Mouse (Mus musculus) heart, embryonic 13.5 days (tissue): ENCODE measurements around the gene Pmepa1. TPM values are rescaled to one million over a fixed set of nuclear protein-coding genes. Genes with fewer than 3 reads are reported as not detected.
A peak's percentile ranks its signal among the peaks of the same experiment; 100 is the strongest.

Experiments used
- ATAC-seq: fragments of 200-750 bp; cut with Nextera tagmentation; 2 replicates; pipeline ENCODE4 v1.8.0; 2017; ENCODE audit warnings: moderate TSS enrichment; ENCODE audit not compliant: insufficient number of reproducible peaks, low FRiP score, low TSS enrichment; ENCODE audit errors: extremely low read depth
- H3K27ac ChIP-seq: fragments of 300-500 bp; sonication (generic); replicated peaks from 2 replicates; pipeline ENCODE4 v1.5.1; 2015; ENCODE audit warnings: moderate library complexity, mild to moderate bottlenecking, inconsistent platforms
- H3K27me3 ChIP-seq: fragments of 300-500 bp; sonication (generic); replicated peaks from 2 replicates; pipeline ENCODE4 v1.6.1; 2015; ENCODE audit warnings: mild to moderate bottlenecking, inconsistent platforms
- H3K36me3 ChIP-seq: fragments of 300-500 bp; sonication (generic); 2 replicates; pipeline ENCODE4 v1.6.1; 2015; ENCODE audit warnings: mild to moderate bottlenecking, inconsistent platforms
- H3K4me1 ChIP-seq: fragments of 300-500 bp; sonication (generic); 2 replicates; pipeline ENCODE4 v1.6.1; 2015; ENCODE audit warnings: inconsistent platforms
- H3K4me2 ChIP-seq: fragments of 300-500 bp; sonication (generic); 2 replicates; pipeline ENCODE4 v1.6.1; 2015; ENCODE audit warnings: inconsistent platforms, mild to moderate bottlenecking, moderate library complexity
- H3K4me3 ChIP-seq: fragments of 300-500 bp; sonication (generic); 2 replicates; pipeline ENCODE4 v1.5.1; 2015; ENCODE audit warnings: moderate library complexity, mild to moderate bottlenecking, inconsistent platforms
- H3K9ac ChIP-seq: fragments of 300-500 bp; sonication (generic); 2 replicates; pipeline ENCODE4 v1.6.1; 2015; ENCODE audit warnings: inconsistent platforms, mild to moderate bottlenecking, moderate library complexity
- H3K9me3 ChIP-seq: fragments of 300-500 bp; sonication (generic); 2 replicates; pipeline ENCODE4 v1.6.1; 2016; ENCODE audit warnings: inconsistent platforms
- WGBS: fragments of 180-500 bp; shearing (Covaris S2); methylation state at CpG from one replicate; pipeline ENCODE4 v1.1.7; 2015; ENCODE audit warnings: mixed read lengths; 5-methylcytosine and 5-hydroxymethylcytosine counted together
- polyA plus RNA-seq: library from polyadenylated mRNA; unstranded; fragments of >200 nt; fragmentation: Nextera tagmentation; extraction: Ambion mirVana; gene quantifications from 2 replicates; pipeline ENCODE4 v1.2.1, GENCODE M21; 2015

Gene Pmepa1
- polyA plus RNA-seq, 1 experiment from 2014 or later: 3.4 TPM

DNA sequence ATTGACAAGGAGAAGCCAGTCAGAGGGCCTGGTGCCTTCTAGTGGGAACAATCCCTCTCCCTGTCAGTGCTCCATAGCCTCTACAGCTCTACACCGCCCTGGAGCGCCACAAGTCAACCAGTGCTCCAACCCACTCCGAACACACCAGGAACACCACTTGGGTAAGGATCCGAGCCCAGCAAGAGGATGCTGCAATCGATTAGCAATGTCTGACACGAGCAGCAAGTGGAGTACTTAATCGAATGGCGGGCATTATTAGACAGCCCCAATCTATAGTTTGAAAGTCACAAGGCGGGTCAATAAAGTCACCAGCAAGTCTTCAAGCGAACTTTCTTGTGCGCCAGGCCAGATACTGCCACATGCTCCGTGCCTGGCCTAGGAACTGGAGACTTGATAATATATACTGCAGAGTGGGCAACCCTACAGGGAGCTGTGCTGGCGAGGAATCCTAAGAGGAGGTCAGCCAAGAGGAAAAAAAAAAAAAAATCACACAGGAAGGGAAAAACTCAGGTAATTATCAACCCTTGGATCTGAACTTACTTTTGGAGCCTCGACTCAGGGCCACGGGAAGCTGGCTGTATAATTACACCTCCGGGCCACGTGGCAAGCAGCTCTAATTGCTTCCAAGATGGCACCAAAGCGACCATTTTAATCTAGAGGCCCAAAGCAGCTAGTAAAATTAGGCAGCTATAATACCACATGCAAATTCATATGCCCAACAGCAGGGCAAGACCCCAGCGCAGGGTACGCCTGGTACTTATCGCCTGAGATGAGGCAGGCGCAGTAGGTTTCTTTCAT is 10.7 kb downstream of the Pmepa1 start:
- Histone ChIP-seq H3K4me1 (peaks cover 97% of the 10 kb centered on the region), H3K27ac (no peak overlapping the region), H3K9ac (no peak overlapping the region), H3K4me2 (no peak overlapping the region), H3K36me3 (no peaks in the 10 kb centered on the region; the same call in 1 of the 2 replicates), H3K4me3 (no peak overlapping the region), H3K9me3 (no peaks in the 10 kb centered on the region), H3K27me3 (no peaks in the 10 kb centered on the region)
- 83% methylated on average over 22 of the region's 22 CpGs for WGBS
- no peak for ATAC-seq

DNA sequence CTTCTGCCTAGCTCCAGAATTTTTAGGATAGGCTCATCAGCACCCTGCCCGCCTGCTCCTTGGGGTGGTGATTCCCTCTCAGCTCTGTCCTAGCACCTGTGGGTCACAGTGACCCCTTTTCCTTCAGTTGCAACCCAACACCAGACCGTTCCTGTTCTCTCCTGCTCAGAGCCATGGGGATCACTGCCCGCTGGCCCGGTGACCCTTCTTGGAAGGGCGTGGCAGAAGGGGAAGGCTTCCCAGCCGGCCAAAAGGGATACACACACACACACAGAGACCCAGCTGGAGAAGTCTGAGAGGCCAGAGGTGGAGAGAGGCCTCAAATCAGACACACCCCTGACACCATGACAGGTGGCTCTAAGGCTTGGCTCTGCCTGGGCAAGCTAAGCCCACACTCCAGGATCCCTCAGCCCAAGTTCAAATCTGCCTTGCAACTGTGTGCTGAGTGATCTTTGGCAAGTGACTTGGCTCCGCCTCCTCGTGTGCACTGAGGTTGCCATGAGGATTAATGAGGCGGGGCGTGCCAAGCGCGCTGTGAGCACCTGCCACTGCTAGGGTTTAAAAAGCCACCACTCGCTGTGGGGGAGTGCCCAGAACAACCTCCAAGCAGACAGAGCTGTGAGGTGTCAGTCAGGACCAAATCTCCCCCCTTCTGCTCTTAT is 11.7 kb downstream of the Pmepa1 start:
- ATAC-seq: no peak
- 35% methylated on average over 13 of the region's 13 CpGs for WGBS
- no peaks in the 10 kb centered on the region for H3K27me3 ChIP-seq
- H3K27ac ChIP-seq: peak overlapping the region; percentile 13; the same call in 1 of the 2 replicates
- H3K9ac ChIP-seq: peak overlapping the region; percentile 55
- H3K4me2 ChIP-seq: no peak overlapping the region
- no peaks in the 10 kb centered on the region for H3K9me3 ChIP-seq
- H3K4me1 ChIP-seq: peaks cover 97% of the 10 kb centered on the region
- no peaks in the 10 kb centered on the region; the same call in 1 of the 2 replicates for H3K36me3 ChIP-seq
- no peak overlapping the region for H3K4me3 ChIP-seq

- no peaks in the 10 kb centered on the region for H3K36me3 ChIP-seq
- ATAC-seq: no peak
- H3K4me1 ChIP-seq: peaks cover 99% of the 10 kb centered on the region
- 52% methylated on average over 11 of the region's 11 CpGs for WGBS
- no peaks in the 10 kb centered on the region for H3K9me3 ChIP-seq
- H3K27me3 ChIP-seq: no peaks in the 10 kb centered on the region
- peak overlapping the region; percentile 13; the same call in 1 of the 2 replicates for H3K27ac ChIP-seq
- H3K4me3 ChIP-seq: no peak overlapping the region
- H3K9ac ChIP-seq: peak overlapping the region; percentile 55; the same call in 1 of the 2 replicates
- no peak overlapping the region for H3K4me2 ChIP-seq
Measured at GRCm38 (mm10) chr2:173263636-173264330, 12.6 kb downstream of the Pmepa1 start.

- Histone ChIP-seq H3K9ac (peak overlapping the region; percentile 29), H3K36me3 (no peaks in the 10 kb centered on the region), H3K4me1 (peaks cover 100% of the 10 kb centered on the region), H3K4me3 (no peak overlapping the region), H3K4me2 (peak overlapping the region; percentile 16), H3K27ac (peak overlapping the region; percentile 48; the same call in 1 of the 2 replicates), H3K27me3 (no peaks in the 10 kb centered on the region), H3K9me3 (no peaks in the 10 kb centered on the region)
- no peak for ATAC-seq
- WGBS: 67% methylated on average over 10 of the region's 10 CpGs
Measured at GRCm38 (mm10) chr2:173261497-173261896, 14.8 kb downstream of the Pmepa1 start.

- H3K9me3 ChIP-seq: no peaks in the 10 kb centered on the region
- H3K4me1 ChIP-seq: peaks cover 100% of the 10 kb centered on the region
- no peaks in the 10 kb centered on the region for H3K27me3 ChIP-seq
- peak overlapping the region; percentile 2 for H3K9ac ChIP-seq
- no peak overlapping the region for H3K4me2 ChIP-seq
- no peak overlapping the region for H3K4me3 ChIP-seq
- peak overlapping the region; percentile 73 for H3K27ac ChIP-seq
- whole genome bisulfite sequencing: 40% methylated on average over 9 of the region's 9 CpGs
- no peaks in the 10 kb centered on the region for H3K36me3 ChIP-seq
- no peak for ATAC-seq
Measured at GRCm38 (mm10) chr2:173258459-173259091, 17.8 kb downstream of the Pmepa1 start.

- ATAC-seq: peak; percentile 26; the same call in 1 of the 2 replicates
Measured at GRCm38 (mm10) chr2:173257610-173258009, 18.7 kb downstream of the Pmepa1 start.

GRCm38 (mm10) chr2:173256552-173256949 is 19.8 kb downstream of the Pmepa1 start:
- no peaks in the 10 kb centered on the region for H3K27me3 ChIP-seq
- ATAC-seq: no peak

More at GRCm38 (mm10) chr2:173257610-173258009, 18.7 kb downstream of the Pmepa1 start:
- Histone ChIP-seq H3K4me3 (no peak overlapping the region), H3K9ac (peak overlapping the region; percentile 2; the same call in 1 of the 2 replicates), H3K27ac (peak overlapping the region; percentile 73), H3K9me3 (no peaks in the 10 kb centered on the region), H3K4me2 (no peak overlapping the region), H3K27me3 (no peaks in the 10 kb centered on the region), H3K4me1 (peaks cover 100% of the 10 kb centered on the region), H3K36me3 (no peaks in the 10 kb centered on the region)
- 30% methylated on average over 7 of the region's 7 CpGs for WGBS

DNA sequence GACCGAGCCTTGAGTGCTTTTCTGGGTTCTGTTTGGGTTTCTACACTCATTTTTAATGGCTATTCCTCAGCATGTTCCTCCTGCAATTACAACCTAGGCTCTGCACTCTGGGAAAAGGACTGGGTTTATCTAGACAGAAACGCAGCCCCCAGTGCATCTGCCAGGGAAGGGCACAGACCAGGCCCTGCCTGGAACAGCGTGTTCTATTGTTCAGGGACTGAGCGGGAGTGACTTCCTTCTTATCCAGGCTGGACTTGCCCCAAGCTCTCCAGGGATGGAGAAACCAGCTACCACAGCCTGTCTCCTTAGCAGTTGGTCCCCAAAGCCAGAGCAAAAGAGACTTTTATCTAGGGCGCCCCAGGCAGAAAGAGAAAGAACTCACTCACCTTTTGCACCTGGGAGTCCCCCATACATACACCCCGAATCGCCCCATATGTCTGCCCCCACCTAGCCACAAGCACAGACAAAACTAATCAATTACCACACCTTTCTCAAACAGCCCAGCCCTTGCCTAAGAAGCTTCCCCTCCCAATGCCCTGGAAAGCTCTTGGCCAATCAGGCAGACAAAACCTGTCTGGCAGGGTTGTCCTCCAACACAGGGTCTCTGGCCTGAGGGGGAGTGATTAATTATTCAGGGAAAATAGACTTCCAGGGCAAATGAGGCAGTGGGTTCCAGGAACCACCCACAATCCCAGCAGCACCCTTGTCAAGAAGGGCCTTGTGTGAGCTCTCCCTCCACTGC is 20.4 kb downstream of the Pmepa1 start:
- no peaks in the 10 kb centered on the region for H3K9me3 ChIP-seq
- WGBS: 62% methylated on average over 7 of the region's 7 CpGs
- no peaks in the 10 kb centered on the region for H3K36me3 ChIP-seq
- no peaks in the 10 kb centered on the region for H3K27me3 ChIP-seq
- H3K4me1 ChIP-seq: peaks cover 99% of the 10 kb centered on the region
- no peak overlapping the region; the same call in 1 of the 2 replicates for H3K9ac ChIP-seq
- ATAC-seq: no peak
- H3K4me2 ChIP-seq: no peak overlapping the region
- peak overlapping the region; percentile 73 for H3K27ac ChIP-seq
- H3K4me3 ChIP-seq: no peak overlapping the region

More at GRCm38 (mm10) chr2:173256552-173256949, 19.8 kb downstream of the Pmepa1 start:
- Histone ChIP-seq H3K4me3 (no peak overlapping the region), H3K27ac (peak overlapping the region; percentile 73), H3K9ac (peak overlapping the region; percentile 30; the same call in 1 of the 2 replicates), H3K9me3 (no peaks in the 10 kb centered on the region), H3K4me2 (no peak overlapping the region), H3K4me1 (peaks cover 99% of the 10 kb centered on the region), H3K36me3 (no peaks in the 10 kb centered on the region)
- WGBS: 66% methylated on average over 4 of the region's 4 CpGs

GRCm38 (mm10) chr2:173253761-173254662 is 22.3 kb downstream of the Pmepa1 start:
- Histone ChIP-seq H3K4me1 (peaks cover 99% of the 10 kb centered on the region), H3K4me3 (no peak overlapping the region), H3K9ac (peak overlapping the region; percentile 66), H3K9me3 (no peaks in the 10 kb centered on the region), H3K27me3 (no peaks in the 10 kb centered on the region), H3K4me2 (peak overlapping the region; percentile 36), H3K27ac (peak overlapping the region; percentile 68), H3K36me3 (no peaks in the 10 kb centered on the region)
- 42% methylated on average over 26 of the region's 26 CpGs for WGBS
- ATAC-seq: no peak
